Mouse (Mus musculus) liver, embryonic 13.5 days (tissue): ENCODE measurements around the gene Ttc21b. TPM values are rescaled to one million over a fixed set of nuclear protein-coding genes. Genes with fewer than 3 reads are reported as not detected.

ENCODE experiments used
- ATAC-seq: fragments of 200-750 bp; cut with Nextera tagmentation; 2 replicates; pipeline ENCODE4 v1.8.0; 2017; ENCODE audit warnings: low read depth, mild to moderate bottlenecking, moderate number of reproducible peaks, moderate library complexity
- DNase-seq: peaks from one replicate; pipeline ENCODE4 v3.0.0; 2022
- H3K27ac ChIP-seq: fragments of 300-500 bp; sonication (generic); 2 replicates; pipeline ENCODE4 v1.5.1; 2015; ENCODE audit warnings: moderate library complexity, mild to moderate bottlenecking, inconsistent platforms
- H3K27me3 ChIP-seq: fragments of 300-500 bp; sonication (generic); 2 replicates; pipeline ENCODE4 v1.6.1; 2015; ENCODE audit warnings: mild to moderate bottlenecking, inconsistent platforms
- H3K36me3 ChIP-seq: fragments of 300-500 bp; sonication (generic); 2 replicates; pipeline ENCODE4 v1.6.1; 2015; ENCODE audit warnings: mild to moderate bottlenecking, inconsistent platforms
- H3K4me1 ChIP-seq: fragments of 300-500 bp; sonication (generic); replicated peaks from 2 replicates; pipeline ENCODE4 v1.6.1; 2015; ENCODE audit warnings: inconsistent platforms
- H3K4me2 ChIP-seq: fragments of 300-500 bp; sonication (generic); 2 replicates; pipeline ENCODE4 v1.6.1; 2015; ENCODE audit warnings: inconsistent platforms, mild to moderate bottlenecking, moderate library complexity
- H3K4me3 ChIP-seq: fragments of 300-500 bp; sonication (generic); replicated peaks from 2 replicates; pipeline ENCODE4 v1.5.1; 2015; ENCODE audit warnings: mild to moderate bottlenecking, inconsistent platforms
- H3K9ac ChIP-seq: fragments of 300-500 bp; sonication (generic); 2 replicates; pipeline ENCODE4 v1.6.1; 2015; ENCODE audit warnings: mild to moderate bottlenecking, inconsistent platforms
- H3K9me3 ChIP-seq: fragments of 300-500 bp; sonication (generic); replicated peaks from 2 replicates; pipeline ENCODE4 v1.6.1; 2016; ENCODE audit warnings: inconsistent platforms
- WGBS: fragments of 180-500 bp; shearing (Covaris S2); methylation state at CpG from one replicate; pipeline ENCODE4 v1.1.7; 2015; ENCODE audit not compliant: insufficient replicate concordance; 5-methylcytosine and 5-hydroxymethylcytosine counted together
- polyA plus RNA-seq: library from polyadenylated mRNA; unstranded; fragments of >200 nt; fragmentation: Nextera tagmentation; extraction: Ambion mirVana; gene quantifications from 2 replicates; pipeline ENCODE4 v1.2.1, GENCODE M21; 2015

Ttc21b gene
- 1.6 and 1.7 TPM in 2 replicates for polyA plus RNA-seq

- peak; percentile 97 for ATAC-seq
These were observed at the start of gene Ttc21b for GRCm38 (mm10) chr2:66256220-66257131. TSS of gene Ttc21b (minus strand) at chr2:66256617.

GRCm38 (mm10) chr2:66272551-66272950 is 16.1 kb upstream of the Ttc21b start:
- DNase-seq (no peak), ATAC-seq (no peak)
- no peaks in the 10 kb centered on the region for H3K4me1 ChIP-seq
- H3K27me3 ChIP-seq, result no peaks in the 10 kb centered on the region
- H3K27ac ChIP-seq, result no peak overlapping the region
- H3K9ac ChIP-seq, result no peak overlapping the region
- H3K36me3 ChIP-seq, result no peaks in the 10 kb centered on the region
- 72% methylated on average over 3 of the region's 3 CpGs for WGBS
- H3K4me3 ChIP-seq, result no peak overlapping the region
- no peaks in the 10 kb centered on the region for H3K9me3 ChIP-seq
- no peak overlapping the region for H3K4me2 ChIP-seq

More at GRCm38 (mm10) chr2:66256220-66257131, at the start of gene Ttc21b:
- no peaks in the 10 kb centered on the region for H3K36me3 ChIP-seq
- H3K4me1 ChIP-seq, result peaks cover 13% of the 10 kb centered on the region
- H3K27me3 ChIP-seq, result no peaks in the 10 kb centered on the region
- peak within 1 kb of the TSS; percentile 65 for H3K4me3 ChIP-seq
- no peak within 1 kb of the TSS; the same call in 1 of the 2 replicates for H3K27ac ChIP-seq
- peak within 1 kb of the TSS; percentile 54 for H3K9ac ChIP-seq
- DNase-seq, result peak; percentile 82
- under 1% methylated on average over 56 of the region's 56 CpGs for WGBS
- H3K9me3 ChIP-seq, result no peaks in the 10 kb centered on the region
- H3K4me2 ChIP-seq, result peak within 1 kb of the TSS; percentile 78

DNA sequence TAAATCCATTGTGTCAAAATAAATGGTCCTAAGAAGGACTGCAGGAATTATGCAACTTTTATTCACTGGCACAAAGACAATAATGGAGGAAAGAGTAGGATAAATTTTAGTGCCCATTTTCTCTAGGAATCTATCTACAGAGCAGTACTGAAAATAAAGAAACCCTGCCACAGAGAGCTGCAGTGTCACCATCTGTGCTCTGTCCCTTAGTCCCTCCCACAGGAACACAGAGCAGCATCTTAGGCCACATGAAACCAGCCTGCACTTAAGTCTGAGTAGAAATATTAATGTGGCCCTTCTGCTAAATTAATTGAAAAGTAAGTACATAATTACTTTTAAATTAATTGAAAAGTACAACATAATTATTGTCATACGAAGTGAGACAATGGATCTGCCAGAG is 12.4 kb downstream of the Ttc21b start:
- H3K4me3 ChIP-seq, result no peak overlapping the region
- no peak overlapping the region for H3K4me2 ChIP-seq
- no peaks in the 10 kb centered on the region for H3K36me3 ChIP-seq
- no peaks in the 10 kb centered on the region for H3K9me3 ChIP-seq
- H3K27ac ChIP-seq, result no peak overlapping the region
- H3K9ac ChIP-seq, result no peak overlapping the region
- no peaks in the 10 kb centered on the region for H3K4me1 ChIP-seq
- DNase-seq, result no peak
- WGBS, result 54% methylated on average over 1 of the region's 1 CpGs
- no peak for ATAC-seq
- H3K27me3 ChIP-seq, result no peaks in the 10 kb centered on the region

DNA sequence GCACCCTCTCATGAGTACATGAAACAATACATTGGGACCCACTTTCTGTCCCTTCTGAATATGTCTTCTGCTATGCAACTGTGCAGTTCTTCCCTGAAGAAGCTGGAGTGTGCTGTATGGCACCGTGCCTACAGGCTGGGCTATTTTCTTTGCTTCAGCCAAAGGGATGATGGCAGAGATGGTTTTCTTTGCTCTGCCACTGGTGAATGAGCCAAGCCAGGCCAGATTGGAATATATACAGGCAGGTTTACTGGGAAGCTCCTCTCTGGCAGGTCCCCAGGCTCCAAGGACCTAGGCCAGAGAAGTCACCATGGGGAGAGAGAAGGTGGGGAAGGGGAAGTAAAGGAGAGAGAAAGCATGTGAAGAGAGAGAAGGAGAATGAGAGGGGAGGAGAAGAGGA is 16.1 kb downstream of the Ttc21b start:
- Histone ChIP-seq H3K36me3 (0 out of 2 replicates have a peak, but pooled peaks cover 5% of the 10 kb centered on the region), H3K27me3 (no peaks in the 10 kb centered on the region), H3K9ac (no peak overlapping the region), H3K9me3 (no peaks in the 10 kb centered on the region), H3K27ac (no peak overlapping the region), H3K4me3 (no peak overlapping the region), H3K4me2 (no peak overlapping the region), H3K4me1 (no peaks in the 10 kb centered on the region)
- no peak for DNase-seq
- ATAC-seq, result no peak
- 67% methylated on average over 1 of the region's 1 CpGs for WGBS

- H3K4me1 ChIP-seq, result no peaks in the 10 kb centered on the region
- DNase-seq, result no peak
- H3K9ac ChIP-seq, result no peak overlapping the region
- H3K36me3 ChIP-seq, result 0 out of 2 replicates have a peak, but pooled peaks cover 5% of the 10 kb centered on the region
- 80% methylated on average over 5 of the region's 5 CpGs for WGBS
- no peak for ATAC-seq
- H3K27ac ChIP-seq, result no peak overlapping the region
- H3K9me3 ChIP-seq, result no peaks in the 10 kb centered on the region
- no peak overlapping the region for H3K4me2 ChIP-seq
- H3K4me3 ChIP-seq, result no peak overlapping the region
- H3K27me3 ChIP-seq, result no peaks in the 10 kb centered on the region
These were observed 17.5 kb downstream of the Ttc21b start for GRCm38 (mm10) chr2:66238886-66239285.

DNA sequence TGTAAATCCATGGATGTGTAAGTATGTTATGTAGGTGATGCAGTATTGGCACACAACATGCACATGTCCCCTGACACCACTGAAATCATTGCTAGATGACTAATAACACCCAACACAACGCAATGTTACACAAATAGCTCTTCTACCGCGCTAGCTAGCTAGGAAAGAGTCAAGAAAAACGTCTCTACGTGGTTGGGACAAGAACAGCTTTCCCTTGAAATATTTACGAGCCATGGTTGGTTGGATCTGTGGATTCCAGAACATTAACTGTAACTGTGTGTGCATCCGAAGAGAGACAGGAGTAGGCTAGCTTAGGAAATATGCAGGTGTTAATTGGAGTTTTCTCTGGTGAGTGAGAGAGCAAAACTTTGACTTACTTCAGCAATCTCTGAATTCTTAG is 35.5 kb downstream of the Ttc21b start:
- H3K36me3 ChIP-seq, result no peaks in the 10 kb centered on the region; the same call in 1 of the 2 replicates
- H3K9ac ChIP-seq, result no peak overlapping the region
- no peak overlapping the region for H3K4me3 ChIP-seq
- no peaks in the 10 kb centered on the region for H3K4me1 ChIP-seq
- no peak for DNase-seq
- no peak for ATAC-seq
- WGBS, result 73% methylated on average over 7 of the region's 7 CpGs
- no peaks in the 10 kb centered on the region for H3K27me3 ChIP-seq
- H3K4me2 ChIP-seq, result no peak overlapping the region
- H3K9me3 ChIP-seq, result no peaks in the 10 kb centered on the region
- no peak overlapping the region for H3K27ac ChIP-seq

DNA sequence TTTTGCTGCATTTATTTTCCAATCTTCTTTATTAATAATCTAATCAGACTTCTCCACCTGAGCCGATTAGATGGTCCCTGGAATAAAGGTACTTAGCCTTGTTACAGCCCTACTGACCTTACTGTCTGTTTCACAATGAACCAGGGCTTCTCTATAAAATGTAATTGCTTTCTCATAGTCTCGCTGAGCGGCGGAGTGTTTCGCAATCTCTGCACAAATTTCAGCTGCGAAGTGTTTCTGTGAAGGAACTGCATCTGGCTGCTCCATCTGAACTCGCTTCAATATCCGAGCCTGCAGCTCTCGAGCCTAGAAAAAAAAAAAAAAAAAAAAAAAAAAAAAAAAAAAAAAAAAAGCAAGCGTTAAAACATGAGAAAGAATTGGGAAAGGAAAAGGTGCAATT is 46.5 kb downstream of the Ttc21b start:
- Histone ChIP-seq H3K4me1 (no peaks in the 10 kb centered on the region), H3K4me3 (no peak overlapping the region), H3K36me3 (no peaks in the 10 kb centered on the region), H3K4me2 (no peak overlapping the region), H3K9ac (no peak overlapping the region), H3K27ac (no peak overlapping the region), H3K9me3 (no peaks in the 10 kb centered on the region), H3K27me3 (no peaks in the 10 kb centered on the region)
- no peak for DNase-seq
- ATAC-seq, result no peak
- WGBS, result 66% methylated on average over 10 of the region's 10 CpGs

- 87% methylated on average over 13 of the region's 13 CpGs for WGBS
These were observed 47.1 kb downstream of the Ttc21b start for GRCm38 (mm10) chr2:66209353-66209752.

DNA sequence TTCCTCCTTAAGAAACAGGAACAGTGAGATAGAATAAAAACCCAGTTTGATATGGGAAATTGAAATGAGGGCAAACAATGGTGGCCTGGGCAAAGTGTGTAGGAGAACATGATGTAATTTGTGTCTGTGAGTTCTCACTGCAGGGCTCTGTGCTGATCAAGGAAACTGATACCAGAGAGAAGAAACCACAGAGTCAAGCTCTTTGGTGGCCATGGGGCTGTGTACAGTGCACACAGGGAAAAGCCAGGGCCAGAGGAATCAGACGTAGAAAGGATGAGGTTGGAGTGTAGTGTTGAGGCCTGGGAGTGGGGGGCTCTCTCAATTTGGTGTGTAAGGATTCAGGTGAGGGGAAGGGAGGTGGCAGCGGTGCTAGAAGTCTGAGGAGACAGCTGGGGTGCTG is 49.6 kb downstream of the Ttc21b start:
- H3K4me3 ChIP-seq, result no peak overlapping the region
- no peak overlapping the region for H3K4me2 ChIP-seq
- no peaks in the 10 kb centered on the region for H3K36me3 ChIP-seq
- no peak for ATAC-seq
- DNase-seq, result no peak
- no peak overlapping the region for H3K27ac ChIP-seq
- H3K4me1 ChIP-seq, result peaks cover 3% of the 10 kb centered on the region; the same call in 1 of the 2 replicates
- H3K27me3 ChIP-seq, result no peaks in the 10 kb centered on the region
- no peaks in the 10 kb centered on the region for H3K9me3 ChIP-seq
- no peak overlapping the region for H3K9ac ChIP-seq
- 46% methylated on average over 2 of the region's 2 CpGs for WGBS

More at GRCm38 (mm10) chr2:66209353-66209752, 47.1 kb downstream of the Ttc21b start:
- H3K9ac ChIP-seq, result no peak overlapping the region
- no peaks in the 10 kb centered on the region for H3K27me3 ChIP-seq
- H3K9me3 ChIP-seq, result no peaks in the 10 kb centered on the region
- DNase-seq, result no peak
- H3K36me3 ChIP-seq, result no peaks in the 10 kb centered on the region
- H3K4me3 ChIP-seq, result no peak overlapping the region
- H3K27ac ChIP-seq, result no peak overlapping the region
- no peak overlapping the region for H3K4me2 ChIP-seq
- H3K4me1 ChIP-seq, result 0 out of 2 replicates have a peak, but pooled peaks cover under 1% of the 10 kb centered on the region
- no peak for ATAC-seq

DNA sequence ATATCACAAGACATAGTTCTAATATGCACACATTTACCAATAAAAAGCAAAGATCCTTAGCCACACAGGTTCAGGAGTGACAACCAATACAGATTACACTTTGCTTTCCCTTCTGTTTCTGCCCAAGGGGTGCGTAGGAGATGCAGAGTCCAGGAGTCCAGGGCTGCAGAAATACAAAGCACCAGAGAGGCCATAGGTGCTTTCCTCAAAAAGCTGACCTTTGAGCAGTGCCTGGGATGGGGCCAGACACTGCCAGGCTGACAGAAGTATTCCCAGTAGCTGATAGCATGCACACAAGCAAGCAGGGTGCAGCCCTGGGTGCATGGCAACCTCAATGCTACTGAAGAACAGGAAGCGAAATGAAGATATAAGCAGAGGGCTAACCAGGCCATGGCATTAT is 52.2 kb downstream of the Ttc21b start:
- 63% methylated on average over 2 of the region's 2 CpGs for WGBS
- no peak for DNase-seq
- no peak overlapping the region for H3K9ac ChIP-seq
- H3K9me3 ChIP-seq, result no peaks in the 10 kb centered on the region
- no peak overlapping the region for H3K27ac ChIP-seq
- H3K4me2 ChIP-seq, result no peak overlapping the region
- peaks cover 3% of the 10 kb centered on the region; the same call in 1 of the 2 replicates for H3K4me1 ChIP-seq
- no peaks in the 10 kb centered on the region for H3K27me3 ChIP-seq
- no peak overlapping the region for H3K4me3 ChIP-seq
- H3K36me3 ChIP-seq, result no peaks in the 10 kb centered on the region
- no peak for ATAC-seq

DNA sequence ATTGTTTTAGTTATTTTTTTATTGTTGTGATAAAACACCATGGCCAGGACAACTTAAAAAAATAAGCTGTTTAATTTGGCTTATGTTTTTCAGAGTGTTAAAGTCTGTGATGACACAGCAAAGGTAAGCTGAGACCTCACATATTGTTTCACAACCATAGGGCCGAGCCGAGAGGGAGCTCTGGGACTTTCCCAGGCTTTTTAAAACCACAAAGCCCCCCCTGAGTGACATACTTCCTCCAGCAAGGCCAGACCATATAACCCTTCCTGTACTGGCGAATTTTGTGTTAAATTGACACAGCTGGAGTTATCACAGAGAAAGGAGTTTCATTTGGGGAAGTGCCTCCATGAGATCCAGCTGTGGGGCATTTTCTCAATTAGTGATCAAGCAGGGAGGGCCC is 56.2 kb downstream of the Ttc21b start:
- H3K9ac ChIP-seq, result no peak overlapping the region

More for the DNA sequence above, 56.2 kb downstream of the Ttc21b start:
- Histone ChIP-seq H3K9me3 (no peaks in the 10 kb centered on the region), H3K4me1 (peaks cover 3% of the 10 kb centered on the region; the same call in 1 of the 2 replicates), H3K36me3 (no peaks in the 10 kb centered on the region), H3K4me2 (no peak overlapping the region), H3K4me3 (no peak overlapping the region), H3K27me3 (no peaks in the 10 kb centered on the region), H3K27ac (no peak overlapping the region)
- ATAC-seq (no peak), DNase-seq (no peak)
- 26% methylated on average over 3 of the region's 3 CpGs for WGBS
